Mouse (Mus musculus): ENCODE results near the gene Prdm15.

Prdm15 gene

DNA sequence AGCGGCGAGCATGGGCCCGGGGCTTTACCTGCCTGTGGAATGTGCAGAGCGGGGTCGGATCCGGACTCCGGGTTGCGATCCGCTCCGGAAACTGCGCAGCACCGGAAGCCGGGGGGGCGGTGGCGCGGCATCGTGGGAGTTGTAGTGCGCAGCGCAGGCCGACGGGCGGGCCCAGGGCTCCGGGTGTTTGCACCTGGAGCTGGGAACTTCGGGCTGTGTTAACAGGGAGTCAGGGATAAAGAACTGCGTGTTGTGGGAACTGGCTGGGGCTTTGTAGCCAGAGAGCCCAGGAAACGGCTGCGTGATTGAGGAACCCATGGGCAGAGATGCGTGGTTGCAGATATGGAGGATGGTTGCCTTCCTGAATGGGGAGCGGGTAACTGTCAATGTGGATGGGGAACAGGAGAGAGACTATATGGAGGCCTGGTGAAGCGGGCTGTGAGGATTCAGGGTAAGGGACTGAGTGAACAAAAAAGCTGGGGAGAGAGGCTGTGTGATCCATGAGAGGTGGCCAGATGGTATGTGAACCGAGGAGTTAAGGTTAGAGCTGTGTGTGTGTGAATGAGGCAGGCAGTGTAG, at the start of gene Prdm15:
Prdm15 (minus strand) TSS at position 110 of the 579 bp plus-strand sequence.
- peak; percentile 94 to 97 for DNase-seq

DNA sequence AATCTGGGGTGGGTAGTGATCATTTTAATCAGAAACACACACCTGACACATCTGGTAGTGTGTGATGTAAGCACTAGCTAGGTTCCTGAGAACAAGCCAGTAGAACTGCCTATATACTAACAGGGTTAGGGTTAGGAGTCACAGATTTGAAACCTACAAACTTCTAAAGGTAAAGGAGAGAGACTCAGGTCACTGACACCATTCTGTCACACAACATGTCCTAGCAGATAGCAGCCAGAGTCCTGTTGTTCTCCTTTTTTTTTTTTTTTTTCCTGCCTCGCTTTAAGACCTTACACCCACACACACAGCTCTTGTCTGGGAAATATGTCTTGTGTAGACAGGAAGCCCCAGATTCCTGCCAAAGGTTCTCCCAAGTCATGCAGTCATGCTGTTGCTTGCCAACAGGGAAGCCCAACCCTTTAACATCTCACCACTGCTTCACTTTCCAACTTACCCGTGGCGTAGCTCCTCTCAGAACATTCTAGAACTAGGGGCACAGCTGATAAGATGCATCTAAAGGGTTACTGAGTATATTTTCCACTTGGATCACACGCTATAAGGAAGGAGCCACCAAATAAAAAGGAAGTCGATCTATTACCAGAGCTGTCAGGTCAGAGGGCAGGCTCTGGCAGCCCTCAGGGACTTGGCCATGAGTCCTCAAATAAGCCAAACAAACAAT, 45.8 kb upstream of the Prdm15 start:
- DNase-seq = peak in 1 of 2 experiments; percentile 13

DNA sequence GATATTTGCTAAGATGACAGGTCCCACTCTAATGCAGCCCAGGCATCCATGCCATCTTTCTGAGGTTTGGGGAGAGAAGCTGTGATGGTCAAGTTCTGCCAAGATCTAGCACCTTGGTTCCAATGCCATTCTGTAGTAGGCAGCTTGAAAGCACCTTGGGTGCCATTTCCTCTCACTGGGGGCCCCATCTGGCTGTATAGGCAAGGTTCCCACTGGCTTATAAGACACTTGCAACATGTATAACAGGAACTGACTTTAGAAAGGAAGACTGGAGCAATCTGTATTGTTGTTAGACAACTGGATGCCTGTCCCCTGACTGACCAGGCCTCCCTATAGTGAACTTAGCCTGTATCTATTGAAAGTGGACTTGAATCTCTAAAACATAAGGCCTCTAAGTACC, 36.1 kb upstream of the Prdm15 start:
- DNase-seq = peak; percentile 54 to 57

DNA sequence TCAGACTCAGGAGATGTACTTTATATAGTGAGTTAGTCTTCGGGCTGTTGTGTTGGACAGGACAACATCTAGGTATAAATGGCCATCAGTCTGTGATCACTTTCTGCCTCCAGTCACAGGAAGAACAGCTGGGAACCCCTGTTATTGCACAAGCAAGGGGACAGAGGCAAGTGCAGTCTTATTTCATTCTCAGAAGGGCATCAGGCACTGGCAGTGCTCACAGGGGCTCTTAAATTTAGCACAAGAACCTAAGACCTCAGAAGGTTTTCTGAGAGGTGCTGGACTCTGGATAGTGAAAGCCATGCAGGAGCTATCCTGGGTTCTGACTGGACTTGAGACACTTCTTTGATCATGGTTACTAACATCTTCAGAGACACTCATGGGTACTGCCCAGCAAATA, 32.0 kb upstream of the Prdm15 start:
- DNase-seq = no peak

DNA sequence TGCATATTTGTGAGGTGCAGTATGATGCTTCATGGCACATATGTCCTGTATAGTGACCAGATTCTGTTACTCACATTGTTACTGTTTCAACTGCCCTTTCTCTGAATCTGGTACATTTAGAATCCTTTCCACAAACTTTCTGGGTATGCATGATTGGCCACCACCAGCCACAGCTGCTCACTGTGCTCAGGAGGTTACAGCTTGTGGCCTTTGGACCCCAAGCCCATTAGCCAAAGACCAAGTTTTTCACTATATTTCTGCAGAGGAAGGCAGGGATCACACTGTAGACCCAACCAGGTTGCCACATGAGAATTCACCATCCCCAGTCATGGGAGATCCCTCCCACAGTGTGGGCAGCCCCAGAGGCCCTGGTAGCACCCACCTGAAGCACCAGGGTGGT, 31.2 kb upstream of the Prdm15 start:
- DNase-seq = no peak

DNA sequence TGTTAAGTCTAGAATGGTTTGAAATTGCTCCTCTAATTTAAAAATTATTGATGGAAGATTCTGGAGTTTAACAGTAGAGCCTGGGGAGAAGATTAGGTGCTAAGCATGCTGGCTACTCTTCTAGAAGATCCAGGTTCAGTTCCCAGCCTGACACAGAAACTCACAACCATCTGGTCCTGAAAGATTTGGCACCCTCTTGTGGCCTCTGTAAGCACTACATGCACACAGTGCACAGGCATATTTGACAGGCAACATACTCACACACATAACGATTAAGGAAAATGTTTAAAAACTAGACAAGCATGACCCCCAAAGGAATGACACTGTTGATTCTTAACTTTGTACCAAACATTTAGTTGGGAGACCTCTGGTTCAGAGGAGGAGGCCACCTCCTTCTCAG, 27.5 kb upstream of the Prdm15 start:
- peak; percentile 42 to 65 for DNase-seq

DNA sequence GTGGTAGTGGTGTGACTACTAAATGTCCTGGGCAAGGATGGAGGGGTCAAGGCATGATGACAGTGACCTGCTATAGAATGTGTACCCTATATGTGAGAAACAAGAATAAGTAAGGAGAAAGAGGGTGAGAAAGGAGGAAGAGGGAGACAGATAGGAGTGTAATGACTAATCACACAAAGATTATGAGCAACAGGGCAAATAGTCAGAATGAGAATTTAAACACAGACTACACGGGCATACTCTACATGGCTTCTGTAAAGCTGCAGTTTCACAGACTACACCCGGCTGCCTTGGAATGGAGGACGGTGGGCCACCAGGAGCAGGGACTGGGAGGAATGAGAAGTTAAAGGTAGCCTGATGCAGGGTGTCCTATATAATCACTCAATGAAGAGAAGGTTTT, 25.9 kb upstream of the Prdm15 start:
- DNase-seq = no peak

DNA sequence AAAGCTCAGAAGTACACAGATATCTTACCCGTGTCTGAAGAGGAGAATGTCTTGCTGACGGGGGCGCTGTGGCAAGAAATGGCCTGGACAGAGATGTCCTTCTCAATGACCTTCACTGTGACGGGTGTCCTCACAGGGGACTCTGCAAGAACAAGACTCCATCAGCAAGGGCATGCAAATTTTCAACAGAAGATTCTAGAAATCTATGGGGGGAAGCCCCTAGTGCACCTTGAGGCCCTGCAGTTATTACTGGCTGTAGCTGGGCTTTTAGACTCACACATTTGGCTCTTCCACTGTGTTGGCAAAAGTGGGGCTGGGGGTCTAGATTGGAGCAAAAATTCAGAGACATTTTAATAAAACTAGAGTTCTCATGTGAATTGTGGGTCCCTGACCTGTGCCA, 23.5 kb upstream of the Prdm15 start:
- no peak for DNase-seq

DNA sequence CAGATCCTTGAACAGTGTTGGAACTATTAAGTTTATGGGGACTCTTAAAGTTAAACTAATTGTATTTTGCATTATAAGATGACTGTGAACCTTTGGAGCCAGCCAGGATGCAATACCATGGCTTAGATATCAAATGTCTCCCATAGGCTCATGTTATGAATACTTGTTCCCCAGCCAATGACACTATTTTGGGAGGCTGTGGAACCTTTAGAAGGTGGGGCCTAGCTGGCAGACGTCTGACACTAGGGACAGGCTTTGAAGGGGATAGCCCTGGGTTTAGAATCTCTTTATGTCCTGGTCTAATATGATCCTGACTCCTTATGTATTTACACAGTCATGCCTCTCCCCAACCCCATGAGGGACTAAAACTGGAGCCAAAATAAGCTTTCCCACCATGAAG, 22.7 kb upstream of the Prdm15 start:
- no peak for DNase-seq

DNA sequence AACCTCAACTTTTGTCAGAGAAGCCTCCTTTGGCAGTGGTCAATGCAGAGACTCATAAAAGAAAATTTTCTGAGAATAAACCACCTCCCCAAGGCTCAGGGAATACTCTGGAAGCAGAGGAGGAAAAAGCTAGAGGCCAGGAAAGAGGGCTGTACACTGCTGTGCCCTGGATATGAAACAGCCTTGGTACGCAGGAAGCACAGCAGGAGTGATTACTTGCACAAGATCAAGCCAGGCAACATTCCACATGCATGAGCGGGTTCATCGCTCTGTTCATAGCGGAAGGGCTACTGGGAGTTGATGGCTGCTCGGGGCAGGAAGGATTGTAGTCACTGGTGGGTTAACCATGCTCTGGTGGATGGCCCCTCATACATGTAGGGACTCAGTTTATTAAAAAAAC, 21.0 kb upstream of the Prdm15 start:
- DNase-seq = peak; percentile 28 to 47

DNA sequence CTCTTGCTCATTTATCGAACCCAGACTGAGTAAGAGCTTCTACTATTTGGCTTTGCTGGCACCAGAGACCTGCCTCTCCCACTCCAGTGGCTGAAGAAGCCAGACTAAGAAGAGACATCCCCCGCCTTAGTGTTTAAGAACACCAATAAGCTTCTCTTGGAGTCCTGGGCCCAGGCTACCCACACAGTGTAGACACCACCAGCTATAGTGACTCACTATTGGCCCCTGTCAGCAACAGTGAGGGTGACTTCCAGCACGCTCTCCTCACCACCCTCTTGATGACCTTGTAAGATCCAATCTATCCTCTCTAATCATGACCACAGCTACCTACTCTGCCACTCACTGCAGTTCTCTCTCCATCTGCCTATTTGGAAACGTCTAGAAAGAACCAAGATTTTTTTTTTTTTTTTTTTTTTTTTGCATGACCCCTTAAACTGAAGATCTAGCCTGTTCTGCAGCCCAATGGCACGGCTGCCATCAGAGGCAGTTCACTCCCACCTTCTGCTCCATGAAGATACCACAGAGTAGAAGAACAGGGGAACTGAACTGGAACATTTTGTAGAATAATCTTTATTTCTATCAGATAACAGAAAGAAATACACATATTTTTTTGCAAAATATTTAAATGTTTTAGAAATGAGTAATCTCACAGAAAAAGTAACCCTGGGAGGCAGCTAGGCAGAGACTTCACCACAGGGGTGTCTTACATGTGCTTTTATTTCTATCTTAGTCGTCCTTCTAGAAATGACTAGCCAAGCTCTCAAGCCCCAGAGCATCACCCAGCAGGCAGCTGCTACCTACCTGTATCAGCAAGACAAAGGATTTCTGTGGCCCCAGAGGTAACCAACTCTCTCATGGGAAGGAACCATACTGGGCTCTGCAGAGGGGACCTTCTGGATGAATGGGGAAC, 17.8 kb upstream of the Prdm15 start:
- DNase-seq = no peak

DNA sequence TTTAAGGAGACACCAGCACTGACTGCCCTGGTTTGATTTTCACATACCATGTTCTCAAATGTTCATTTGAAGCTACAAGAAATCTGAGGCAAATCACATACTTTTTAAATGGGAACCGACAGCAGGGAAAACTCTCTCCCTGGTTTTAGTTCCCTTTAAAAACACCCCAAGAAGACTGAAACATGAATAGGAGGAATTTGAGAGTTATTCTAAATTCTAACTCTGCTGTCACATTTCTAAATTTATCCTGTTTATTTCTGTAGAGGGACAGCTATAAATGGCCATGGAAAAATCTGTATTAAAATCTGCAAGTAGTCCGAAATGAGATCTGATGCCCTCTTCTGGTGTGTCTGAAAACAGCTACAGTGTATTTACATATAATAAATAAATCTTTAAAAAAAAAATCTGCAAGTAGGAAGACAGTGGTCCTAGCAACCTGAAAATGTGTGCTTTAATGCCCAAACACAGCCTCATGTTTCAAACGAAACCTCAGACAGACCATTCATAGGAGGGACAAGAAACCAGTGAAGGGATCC, 12.3 kb upstream of the Prdm15 start:
- no peak for DNase-seq

DNA sequence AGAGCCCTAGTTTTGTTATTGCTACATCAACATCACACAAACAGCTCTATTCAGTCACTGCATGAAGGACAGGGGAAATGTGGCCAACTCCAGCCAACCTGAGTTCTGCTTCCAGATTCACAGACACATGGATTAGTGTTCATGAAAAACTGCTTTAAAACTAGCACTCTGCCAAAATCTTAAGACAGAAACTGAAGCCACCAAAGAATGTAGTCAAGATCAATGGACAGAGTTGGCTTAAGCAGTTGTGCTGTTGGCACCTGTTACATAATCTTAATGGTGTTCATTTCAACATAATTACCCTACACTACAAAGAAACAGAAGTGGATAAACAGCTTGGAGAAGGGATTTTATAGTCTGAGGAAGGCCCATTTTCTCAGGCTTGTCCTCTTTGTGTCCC, 4.4 kb upstream of the Prdm15 start:
- no peak for DNase-seq

DNA sequence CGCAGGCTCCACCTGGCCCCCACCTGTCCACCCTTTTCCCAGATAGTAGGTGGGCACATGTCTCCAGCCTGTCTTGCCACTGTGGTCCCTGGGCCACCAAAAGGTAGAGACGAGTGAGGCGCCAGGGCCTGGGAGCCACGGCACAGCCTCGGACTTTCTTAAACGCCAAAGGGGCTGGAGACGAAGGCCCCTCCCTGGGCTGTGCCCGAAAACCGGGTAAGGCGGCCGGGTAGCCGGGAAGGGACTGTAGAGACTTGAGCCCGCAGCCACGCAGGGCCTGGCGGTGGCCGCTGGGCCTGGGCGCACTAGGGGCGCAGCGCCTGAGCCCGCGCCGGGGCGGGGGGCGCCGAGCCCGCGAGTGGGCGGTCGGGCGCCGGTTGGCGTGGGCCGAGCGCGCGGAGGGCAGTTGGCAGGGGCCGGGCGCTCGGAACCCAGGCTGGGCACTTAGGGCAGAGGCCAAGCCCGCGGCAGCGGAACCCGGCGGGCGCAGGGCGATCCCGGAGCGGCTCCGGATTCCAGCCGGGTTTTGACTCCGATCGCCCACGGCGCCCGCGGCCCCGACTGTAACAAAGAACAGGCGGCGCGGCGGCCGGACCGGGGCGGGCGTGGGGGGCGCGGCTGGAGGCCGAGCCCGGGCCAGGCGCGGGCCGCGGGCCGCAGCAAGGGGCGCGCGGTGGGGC, 449 bp downstream of the Prdm15 start:
- peak; percentile 94 to 97 for DNase-seq

DNA sequence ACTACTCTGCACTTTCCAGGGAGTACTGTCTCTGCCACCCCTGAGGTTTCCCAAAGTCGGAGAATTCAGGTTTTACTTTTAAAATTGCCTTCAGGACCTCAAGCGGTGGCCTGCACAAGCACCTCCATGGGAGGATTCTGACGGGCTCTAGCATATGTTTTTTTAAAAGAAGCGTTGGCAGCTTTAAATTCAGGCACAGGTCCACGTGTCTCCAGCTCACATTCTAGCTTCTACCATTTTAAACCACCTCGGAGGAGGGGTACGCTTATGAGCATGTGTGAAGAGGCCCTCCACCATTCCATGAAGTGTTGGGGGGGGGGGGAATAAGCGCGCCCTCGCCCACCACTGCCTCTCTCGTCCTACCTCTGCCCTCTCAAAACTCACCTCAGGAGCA, 986 bp downstream of the Prdm15 start:
- DNase-seq = no peak

DNA sequence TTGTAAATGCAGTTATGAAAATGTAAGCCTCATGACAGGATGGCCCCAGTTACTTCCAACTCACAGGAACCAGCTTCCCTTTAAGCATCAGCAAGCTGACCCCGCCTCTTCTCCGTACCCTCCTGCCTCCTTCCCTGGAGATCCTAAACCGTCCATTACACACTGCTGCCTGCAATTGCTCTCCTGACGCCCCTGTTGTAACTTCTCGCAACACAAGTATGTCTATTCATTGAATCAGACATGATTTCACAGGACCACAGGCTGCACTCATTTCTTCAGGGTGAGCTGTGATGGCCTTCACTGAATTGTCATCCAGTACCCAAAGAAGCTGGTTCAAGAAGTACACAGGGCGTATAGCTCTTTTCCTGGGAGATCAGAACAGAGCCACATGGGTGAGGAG, 2.8 kb downstream of the Prdm15 start:
- no peak for DNase-seq

DNA sequence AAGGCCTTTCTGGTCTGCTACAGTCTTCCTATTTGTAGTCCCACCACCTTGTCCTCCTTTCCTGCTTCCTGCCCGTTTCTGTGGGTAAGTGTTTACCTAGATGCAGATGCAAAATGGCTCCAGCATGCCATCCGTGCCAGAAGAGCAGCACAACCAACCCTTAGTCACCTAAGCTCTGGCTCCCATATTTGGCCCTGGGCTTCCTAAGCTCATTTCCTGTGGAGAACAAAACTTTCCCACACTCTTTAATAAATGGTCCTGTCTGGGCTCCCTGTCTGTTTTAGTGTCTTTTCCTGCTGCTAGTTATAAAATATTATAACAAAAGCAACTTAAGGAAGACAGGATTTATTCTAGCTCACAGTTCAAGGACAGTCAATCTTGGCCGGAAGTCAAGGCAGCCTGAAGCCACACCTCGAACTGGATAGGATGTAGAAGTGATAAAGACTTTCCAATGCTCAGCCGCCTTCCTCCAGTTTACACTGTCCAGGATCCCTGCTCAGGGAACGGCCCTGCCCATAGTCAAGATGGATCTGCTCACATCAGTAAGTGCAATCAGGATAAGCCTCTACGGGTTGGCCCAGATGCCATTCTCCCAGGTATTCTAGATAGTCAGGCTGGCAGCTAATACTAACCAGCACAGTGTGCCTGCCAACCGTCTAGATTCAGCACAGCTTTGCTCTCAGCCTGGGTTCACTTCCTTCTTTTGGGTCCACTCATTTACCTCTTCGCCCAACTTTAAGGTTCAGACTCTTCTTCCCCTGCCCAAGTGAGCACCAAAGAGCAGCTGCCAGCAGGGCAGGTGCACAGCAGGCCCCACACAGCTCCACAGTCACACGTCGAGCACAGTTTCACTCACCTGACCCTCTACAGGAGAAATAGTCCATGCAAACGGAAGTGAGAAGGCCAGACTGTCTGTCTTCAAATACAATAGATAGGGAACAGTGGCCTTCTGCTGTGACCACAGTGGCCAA, 6.4 kb downstream of the Prdm15 start:
- DNase-seq = no peak

DNA sequence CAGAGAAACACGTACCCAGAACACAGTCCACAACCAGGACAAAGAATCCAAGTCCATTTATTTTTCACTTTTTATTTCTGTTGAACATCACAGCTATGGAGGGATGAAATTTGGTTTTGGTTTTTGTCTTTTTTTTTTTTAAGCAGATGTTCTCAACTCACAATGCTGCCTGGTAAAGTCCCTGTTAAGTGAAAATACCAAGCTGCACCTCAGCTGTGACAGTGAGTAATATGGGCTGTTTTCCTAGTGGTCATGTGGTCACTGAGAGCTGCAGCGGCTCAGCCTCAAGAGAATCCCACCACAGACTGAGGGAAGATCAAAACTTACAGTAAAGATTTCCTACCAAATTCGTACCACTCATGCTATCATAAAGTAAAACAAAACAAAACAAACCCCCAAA, 19.5 kb downstream of the Prdm15 start:
- no peak for DNase-seq

DNA sequence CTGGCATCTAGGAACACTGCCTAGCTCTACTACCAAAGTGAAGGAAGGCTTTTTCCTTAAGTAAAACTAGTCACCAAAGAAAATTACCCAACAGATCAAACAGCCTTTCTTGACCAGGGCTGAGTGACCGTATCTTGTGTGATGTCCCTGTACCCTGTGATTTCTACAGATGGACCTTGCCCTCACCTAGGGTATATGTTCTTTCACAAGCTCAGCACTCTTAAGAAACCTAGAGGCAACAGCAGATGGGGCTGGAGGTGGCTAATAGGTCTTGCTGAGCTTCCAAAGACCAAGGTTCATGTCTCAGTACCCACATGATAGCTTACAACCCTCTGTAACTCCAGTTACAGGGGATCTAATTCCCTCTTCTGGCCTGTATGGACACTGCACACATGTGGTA, 23.4 kb downstream of the Prdm15 start:
- no peak for DNase-seq

DNA sequence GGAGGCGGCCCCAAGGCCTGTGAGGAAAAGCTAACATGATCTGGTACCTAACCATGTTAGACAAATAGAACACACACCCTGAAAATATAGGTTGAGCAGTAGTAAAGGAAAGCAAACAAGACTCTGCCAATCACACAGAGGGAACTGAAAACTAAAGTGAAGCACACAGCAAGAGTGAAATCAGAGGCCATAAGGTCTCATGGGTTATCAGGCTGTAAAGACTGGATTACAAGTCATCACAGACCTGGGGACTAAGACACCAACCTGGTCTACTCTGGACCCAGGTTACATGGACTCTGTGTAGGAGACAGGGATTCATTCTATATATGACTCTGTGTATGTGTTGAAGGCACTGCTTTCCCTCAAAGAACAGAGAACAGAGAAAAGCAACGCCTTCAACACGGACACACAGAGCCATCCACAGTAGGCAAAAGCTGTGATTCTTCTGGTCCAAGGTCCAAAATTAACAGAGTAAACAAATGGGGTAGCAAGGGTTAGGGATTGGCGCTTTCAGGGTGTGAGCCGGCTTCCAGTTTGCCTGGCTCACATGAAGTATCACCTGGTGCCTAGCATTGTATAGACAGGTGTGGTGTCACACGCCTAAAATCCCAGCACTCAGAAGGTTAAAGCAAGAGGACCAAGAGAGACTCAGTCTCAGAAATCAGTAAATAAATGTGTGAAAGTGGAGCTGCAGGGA, 28.2 kb downstream of the Prdm15 start:
- DNase-seq = no peak

DNA sequence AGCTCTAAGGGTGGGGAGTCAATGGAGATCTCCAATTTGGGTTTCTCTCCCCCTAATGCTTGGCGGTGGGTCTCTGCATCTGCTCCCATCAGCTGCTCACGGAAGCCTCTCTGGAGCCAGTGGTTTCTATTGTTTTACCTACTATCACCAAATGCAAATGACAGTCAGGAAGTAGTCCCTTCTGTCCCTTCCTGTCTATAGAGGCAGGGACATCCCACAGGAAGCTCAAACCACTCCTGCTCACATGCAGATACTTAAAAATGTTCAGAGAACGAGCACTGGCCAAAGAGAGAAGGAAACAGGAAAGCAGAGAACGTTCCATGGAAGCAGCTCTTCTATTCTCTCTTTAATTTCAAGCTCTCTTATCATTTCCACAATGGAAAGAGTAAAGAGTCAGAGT, 32.1 kb downstream of the Prdm15 start:
- DNase-seq = no peak
